Mouse (Mus musculus): ENCODE measurements around the gene Trpm3.

DNA sequence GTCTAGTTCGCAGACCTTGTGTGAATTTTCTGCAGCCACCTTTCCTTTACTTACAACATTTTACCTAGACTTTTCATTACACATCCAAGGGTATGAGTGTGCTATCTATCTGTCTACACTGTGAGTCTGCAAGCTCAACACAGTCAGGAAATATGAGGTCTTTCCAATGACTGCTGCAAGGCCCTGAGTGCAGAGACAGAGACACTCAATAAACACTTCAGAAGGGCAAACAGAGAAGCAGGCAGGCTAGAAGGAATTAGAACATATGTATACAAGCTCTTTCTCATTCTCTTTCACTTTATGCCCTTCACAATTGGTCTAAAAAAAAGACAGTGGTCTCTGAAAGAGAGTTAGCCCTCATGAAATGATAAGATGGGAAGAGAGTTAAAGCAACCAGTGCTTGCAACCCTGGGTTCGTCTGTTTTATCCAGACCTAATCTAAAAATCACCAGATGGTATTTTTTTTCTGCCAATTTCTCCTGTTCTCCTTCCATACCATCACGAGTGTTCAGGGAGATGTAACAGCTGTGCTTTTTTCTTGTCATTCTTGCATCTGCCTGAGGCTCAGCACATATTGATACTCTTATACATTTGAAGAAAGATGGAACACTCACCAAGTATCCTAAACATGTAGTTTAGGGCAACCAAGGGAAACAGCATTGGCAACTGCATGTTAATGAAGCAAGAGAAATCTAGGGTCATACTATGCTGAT, 486.1 kb downstream of the Trpm3 start:
- TF ChIP-seq GATA1 (IDR thresholded peaks at IDR 0.05; ENCODE audit: borderline replicate concordance, low read length): no peak
- TF ChIP-seq FLI1 (IDR thresholded peaks at IDR 0.05; ENCODE audit: low read length): no peak
